Mouse (Mus musculus): ENCODE results near the gene Dgkh.

Gene Dgkh

DNA sequence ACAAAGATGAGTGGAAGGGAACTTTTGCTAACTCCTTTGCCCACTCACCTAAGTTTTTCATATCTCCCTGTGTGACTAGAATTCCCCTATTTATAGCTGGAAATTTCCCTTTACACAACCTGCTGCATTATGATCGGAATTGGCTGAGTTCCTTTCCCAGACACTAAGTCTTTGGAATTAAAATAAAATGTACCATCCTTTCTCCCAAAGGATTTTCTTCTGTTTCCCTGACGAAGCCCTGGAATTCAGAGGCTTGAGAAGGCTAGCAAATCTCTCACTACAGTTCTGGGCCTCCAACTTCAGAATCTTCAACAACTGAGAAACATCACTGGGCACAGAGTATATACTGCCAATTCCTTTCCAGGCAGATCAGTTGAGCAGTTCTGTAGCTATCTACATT, 197.2 kb downstream of the Dgkh start:
- DNase-seq: no peak

- DNase-seq: no peak
Measured at GRCm38 (mm10) chr14:78534651-78535050, 197.9 kb downstream of the Dgkh start.

GRCm38 (mm10) chr14:78533701-78534100, 198.9 kb downstream of the Dgkh start:
- no peak for DNase-seq

GRCm38 (mm10) chr14:78532345-78532744, 200.2 kb downstream of the Dgkh start:
- DNase-seq: no peak

DNA sequence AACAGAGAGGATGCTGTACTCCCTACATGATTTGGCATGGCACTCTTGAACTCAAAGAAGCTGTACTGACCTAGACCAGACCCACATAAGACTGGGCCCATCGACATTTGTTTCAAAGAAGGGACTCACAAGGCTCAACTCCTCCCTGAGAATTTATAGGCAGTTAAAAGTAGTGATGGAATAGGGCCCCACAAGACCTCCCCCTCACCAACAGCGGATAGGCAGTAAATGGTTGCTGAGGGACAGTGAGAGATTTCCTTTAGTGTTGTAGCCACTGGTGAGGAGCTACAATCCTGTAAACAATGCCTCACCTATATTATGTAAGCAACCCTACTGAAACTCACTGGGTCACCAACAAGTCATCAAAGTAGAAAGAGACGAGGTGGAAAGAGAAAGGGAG, 202.3 kb downstream of the Dgkh start:
- no peak for DNase-seq

GRCm38 (mm10) chr14:78528461-78529425, 203.8 kb downstream of the Dgkh start:
- peak in 1 of 2 experiments; percentile 22 for DNase-seq

GRCm38 (mm10) chr14:78526907-78527306, 205.7 kb downstream of the Dgkh start:
- no peak for DNase-seq

GRCm38 (mm10) chr14:78526475-78526874, 206.1 kb downstream of the Dgkh start:
- no peak for DNase-seq

GRCm38 (mm10) chr14:78525611-78526457, 206.7 kb downstream of the Dgkh start:
- no peak for DNase-seq

DNA sequence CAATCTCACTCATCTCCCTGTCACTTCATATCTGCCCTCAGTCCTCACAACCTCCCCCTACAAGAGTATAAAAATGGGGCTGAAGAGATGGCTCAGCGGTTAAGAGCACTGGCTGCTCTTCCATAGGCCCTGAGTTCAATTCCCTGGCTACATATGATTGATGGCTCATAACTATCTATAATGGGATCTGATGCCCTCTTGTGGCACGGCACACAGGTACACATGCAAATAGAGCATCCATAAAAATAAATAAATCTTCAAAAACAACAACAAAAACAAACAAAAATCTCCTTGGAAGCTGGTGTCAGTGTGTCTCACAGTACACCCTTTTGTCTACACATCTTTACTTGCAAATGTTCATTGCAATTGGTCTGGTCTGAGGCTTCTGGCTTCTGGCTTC, 207.5 kb downstream of the Dgkh start:
- DNase-seq: no peak

GRCm38 (mm10) chr14:78510713-78511112, 221.9 kb downstream of the Dgkh start:
- DNase-seq: peak in 1 of 2 experiments; percentile 25

DNA sequence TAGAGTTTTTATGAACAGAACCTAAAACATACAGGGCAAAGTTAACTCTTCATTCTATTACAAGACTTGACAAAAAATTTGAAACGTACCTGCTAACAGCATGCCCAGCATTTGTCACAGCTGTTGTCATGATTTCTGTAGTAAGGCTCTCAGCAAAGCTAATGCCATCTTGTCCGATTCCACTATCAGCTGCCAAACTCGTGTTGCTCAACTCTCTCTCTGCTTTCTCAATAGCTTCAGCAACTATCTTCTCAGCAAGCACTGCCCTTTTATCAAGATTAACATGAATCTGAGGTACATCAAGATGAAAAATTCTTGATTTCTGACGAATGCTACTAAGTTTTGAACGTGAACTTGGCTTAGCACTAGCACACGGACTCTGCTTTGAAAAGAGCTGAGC, 222.8 kb downstream of the Dgkh start:
- no peak for DNase-seq
